Mouse (Mus musculus) heart, postnatal 0 days (tissue): ENCODE data around the gene Agap1. TPM values are rescaled to one million over a fixed set of nuclear protein-coding genes. Genes with fewer than 3 reads are reported as not detected.

Experiments
- ATAC-seq: fragments of 200-750 bp; cut with Nextera tagmentation; 2 replicates; pipeline ENCODE4 v1.8.0; 2017; ENCODE audit warnings: low read depth, moderate number of reproducible peaks, moderate library complexity; ENCODE audit not compliant: insufficient read depth
- DNase-seq: peaks from one replicate; pipeline ENCODE4 v3.0.0-alpha.2; 2016; ENCODE audit warnings: low spot score
- H3K27ac ChIP-seq: fragments of 300-500 bp; sonication (generic); 2 replicates; pipeline ENCODE4 v1.5.1; 2014; ENCODE audit warnings: low read depth, mild to moderate bottlenecking
- H3K27me3 ChIP-seq: fragments of 300-500 bp; sonication (generic); 2 replicates; pipeline ENCODE4 v1.6.1; 2014; ENCODE audit warnings: low read length, mixed read lengths; ENCODE audit not compliant: control insufficient read depth, insufficient read depth
- H3K36me3 ChIP-seq: fragments of 300-500 bp; sonication (generic); replicated peaks from 2 replicates; pipeline ENCODE4 v1.6.1; 2014; ENCODE audit warnings: low read length, mixed read lengths; ENCODE audit not compliant: control insufficient read depth, insufficient read depth
- H3K4me1 ChIP-seq: fragments of 300-500 bp; sonication (generic); 2 replicates; pipeline ENCODE4 v1.6.1; 2014; ENCODE audit warnings: antibody characterized with exemption; ENCODE audit not compliant: control insufficient read depth, insufficient read depth
- H3K4me2 ChIP-seq: fragments of 300-500 bp; sonication (generic); 2 replicates; pipeline ENCODE4 v1.6.1; 2014; ENCODE audit warnings: low read depth, mild to moderate bottlenecking, low read length, moderate library complexity
- H3K4me3 ChIP-seq: fragments of 300-500 bp; sonication (generic); 2 replicates; pipeline ENCODE4 v1.5.1; 2014; ENCODE audit warnings: low read depth, low read length
- H3K9ac ChIP-seq: fragments of 300-500 bp; sonication (generic); replicated peaks from 2 replicates; pipeline ENCODE4 v1.6.1; 2014; ENCODE audit warnings: low read depth, low read length, mixed read lengths
- H3K9me3 ChIP-seq: fragments of 300-500 bp; sonication (generic); replicated peaks from 2 replicates; pipeline ENCODE4 v1.6.1; 2016; ENCODE audit warnings: low read length; ENCODE audit not compliant: control insufficient read depth
- CTCF ChIP-seq: IDR thresholded peaks from 2 replicates; pipeline ENCODE4 v1.5.1; 2016; ENCODE audit warnings: antibody characterized with exemption, control low read depth, low read depth
- EP300 ChIP-seq: IDR thresholded peaks from 2 replicates; pipeline ENCODE4 v1.6.1; 2016; ENCODE audit warnings: antibody characterized with exemption, low read depth
- WGBS: fragments of 180-500 bp; shearing (Covaris S2); extraction: QIAGEN DNeasy Blood & Tissue Kit; methylation state at CpG from one replicate; pipeline ENCODE4 v1.1.7; 2014; 5-methylcytosine and 5-hydroxymethylcytosine counted together
- polyA plus RNA-seq: library from polyadenylated mRNA; unstranded; fragments of >200 nt; fragmentation: Nextera tagmentation; extraction: Ambion mirVana; gene quantifications from 2 replicates; pipeline ENCODE4 v1.2.1, GENCODE M21; 2015
- total RNA-seq: library from RNA; depleted of rRNA; stranded (reverse); fragments of >200 nt; gene quantifications from 2 replicates; pipeline ENCODE4 v1.2.3, GENCODE M21; 2014; ENCODE audit warnings: low replicate concordance

Agap1 gene
- total and polyA plus RNA-seq, 2 experiments from 2014 or later = 6.1 to 21.0 TPM

GRCm38 (mm10) chr1:89554969-89555856 lies 100.6 kb downstream of the Agap1 start:
- ATAC-seq = peak; percentile 60
- H3K27ac ChIP-seq = no peak overlapping the region; the same call in 1 of the 2 replicates
- H3K4me1 ChIP-seq = peaks cover 25% of the 10 kb centered on the region; the same call in 1 of the 2 replicates
- H3K36me3 ChIP-seq = no peaks in the 10 kb centered on the region
- no peaks in the 10 kb centered on the region for H3K27me3 ChIP-seq
- TF ChIP-seq CTCF = no peak
- TF ChIP-seq EP300 = no peak
- H3K4me3 ChIP-seq = no peak overlapping the region
- no peak overlapping the region for H3K9ac ChIP-seq
- H3K4me2 ChIP-seq = no peak overlapping the region
- DNase-seq = no peak
- no peaks in the 10 kb centered on the region for H3K9me3 ChIP-seq
- WGBS = 67% methylated on average over 18 of the region's 18 CpGs

GRCm38 (mm10) chr1:89556006-89556405 lies 101.4 kb downstream of the Agap1 start:
- Histone ChIP-seq H3K4me2 (no peak overlapping the region), H3K9ac (no peak overlapping the region), H3K4me1 (peaks cover 25% of the 10 kb centered on the region; the same call in 1 of the 2 replicates), H3K27ac (no peak overlapping the region), H3K27me3 (no peaks in the 10 kb centered on the region), H3K4me3 (no peak overlapping the region), H3K36me3 (no peaks in the 10 kb centered on the region), H3K9me3 (no peaks in the 10 kb centered on the region)
- WGBS = 78% methylated on average over 7 of the region's 7 CpGs
- no peak for ATAC-seq
- TF ChIP-seq EP300 = no peak
- TF ChIP-seq CTCF = no peak
- DNase-seq = no peak

- H3K27ac ChIP-seq = no peak overlapping the region
- H3K27me3 ChIP-seq = no peaks in the 10 kb centered on the region
- no peaks in the 10 kb centered on the region for H3K9me3 ChIP-seq
- DNase-seq (no peak), ATAC-seq (no peak)
- no peak overlapping the region for H3K4me3 ChIP-seq
- H3K4me2 ChIP-seq = no peak overlapping the region
- H3K4me1 ChIP-seq = peaks cover 30% of the 10 kb centered on the region
- H3K9ac ChIP-seq = no peak overlapping the region
- 76% methylated on average over 6 of the region's 6 CpGs for WGBS
- TF ChIP-seq EP300 = no peak
- no peak for TF ChIP-seq CTCF
- H3K36me3 ChIP-seq = no peaks in the 10 kb centered on the region
Measured at GRCm38 (mm10) chr1:89557401-89557800, 102.8 kb downstream of the Agap1 start.

- Histone ChIP-seq H3K4me1 (peaks cover 37% of the 10 kb centered on the region), H3K9me3 (no peaks in the 10 kb centered on the region), H3K4me3 (no peak overlapping the region), H3K27ac (no peak overlapping the region), H3K9ac (no peak overlapping the region), H3K36me3 (no peaks in the 10 kb centered on the region), H3K4me2 (no peak overlapping the region), H3K27me3 (no peaks in the 10 kb centered on the region)
- TF ChIP-seq CTCF (no peak), EP300 (no peak)
- no peak for DNase-seq
- no peak for ATAC-seq
- 53% methylated on average over 1 of the region's 1 CpGs for WGBS
Measured at GRCm38 (mm10) chr1:89558080-89558479, 103.5 kb downstream of the Agap1 start.

GRCm38 (mm10) chr1:89563399-89563798 lies 108.8 kb downstream of the Agap1 start:
- H3K36me3 ChIP-seq = no peaks in the 10 kb centered on the region
- ATAC-seq (no peak), DNase-seq (no peak)
- no peak overlapping the region for H3K4me2 ChIP-seq
- no peaks in the 10 kb centered on the region for H3K27me3 ChIP-seq
- WGBS = 38% methylated on average over 4 of the region's 4 CpGs
- peaks cover 49% of the 10 kb centered on the region for H3K4me1 ChIP-seq
- no peaks in the 10 kb centered on the region for H3K9me3 ChIP-seq
- no peak for TF ChIP-seq EP300
- no peak overlapping the region for H3K9ac ChIP-seq
- H3K27ac ChIP-seq = no peak overlapping the region
- H3K4me3 ChIP-seq = no peak overlapping the region
